Mouse (Mus musculus) ovary, adult 2 months (tissue): ENCODE measurements around the gene Sun2. TPM values are rescaled to one million over a fixed set of nuclear protein-coding genes. Genes with fewer than 3 reads are reported as not detected.

Experiments
- polyA plus RNA-seq: library from polyadenylated mRNA; depleted of rRNA; stranded (reverse); fragments of >200 nt; gene quantifications from 2 replicates; pipeline ENCODE4 v1.2.3, GENCODE M21; 2012; rRNA removed

The Sun2 gene
- 58.9 and 61.5 TPM in 2 replicates for polyA plus RNA-seq

DNA sequence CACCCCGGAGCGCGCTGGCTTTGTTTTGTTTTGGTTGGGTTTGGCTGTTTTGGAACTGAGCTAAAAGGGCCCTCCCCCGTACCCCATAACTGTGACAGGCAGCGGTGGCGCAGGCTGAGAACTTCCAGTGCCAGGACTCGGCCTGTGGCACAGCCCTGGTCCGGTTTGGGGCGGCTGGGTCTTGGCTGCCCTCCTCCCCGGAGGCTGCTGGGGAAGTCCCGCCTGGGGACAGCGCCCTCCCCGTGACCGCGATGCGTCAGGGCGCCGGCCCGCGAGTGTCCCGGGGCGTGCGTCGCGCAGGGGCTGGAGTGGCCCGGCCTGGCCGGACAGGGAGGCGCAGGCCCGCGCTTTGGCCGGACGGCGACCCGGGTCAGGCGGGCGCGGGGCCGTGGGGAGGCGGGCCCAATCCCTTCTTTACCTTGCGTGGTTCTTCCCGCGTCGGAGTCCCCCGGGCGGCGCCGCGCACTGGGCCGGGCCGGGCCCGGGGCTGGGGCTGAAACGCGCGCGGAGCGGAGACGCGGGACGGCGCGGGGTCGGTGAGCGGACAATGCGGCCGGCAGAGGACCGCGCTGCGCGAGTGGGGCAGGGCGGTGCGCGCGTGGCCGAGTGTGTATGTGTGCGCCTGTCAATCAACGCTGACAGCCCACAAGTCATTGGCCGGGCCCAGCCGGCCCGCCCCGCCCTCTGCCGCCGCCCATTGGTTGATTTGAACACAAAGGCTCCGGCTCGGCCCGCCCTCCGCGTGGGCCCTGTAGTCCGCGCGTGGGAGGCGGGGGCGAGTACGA lies at the start of gene Sun2:
Gene Sun2, minus strand, starts transcription at position 616 of the 785 bp plus-strand sequence.

GRCm38 (mm10) chr15:79777749-79778148 lies 35.4 kb upstream of the Sun2 start, which contains the start of gene Dnal4:
Gene Dnal4, minus strand, starts transcription at chr15:79777849.

GRCm38 (mm10) chr15:79690426-79691022 lies 51.8 kb downstream of the Sun2 start, which contains the start of gene Gtpbp1:
Gene Gtpbp1, plus strand, starts transcription at chr15:79690845.

DNA sequence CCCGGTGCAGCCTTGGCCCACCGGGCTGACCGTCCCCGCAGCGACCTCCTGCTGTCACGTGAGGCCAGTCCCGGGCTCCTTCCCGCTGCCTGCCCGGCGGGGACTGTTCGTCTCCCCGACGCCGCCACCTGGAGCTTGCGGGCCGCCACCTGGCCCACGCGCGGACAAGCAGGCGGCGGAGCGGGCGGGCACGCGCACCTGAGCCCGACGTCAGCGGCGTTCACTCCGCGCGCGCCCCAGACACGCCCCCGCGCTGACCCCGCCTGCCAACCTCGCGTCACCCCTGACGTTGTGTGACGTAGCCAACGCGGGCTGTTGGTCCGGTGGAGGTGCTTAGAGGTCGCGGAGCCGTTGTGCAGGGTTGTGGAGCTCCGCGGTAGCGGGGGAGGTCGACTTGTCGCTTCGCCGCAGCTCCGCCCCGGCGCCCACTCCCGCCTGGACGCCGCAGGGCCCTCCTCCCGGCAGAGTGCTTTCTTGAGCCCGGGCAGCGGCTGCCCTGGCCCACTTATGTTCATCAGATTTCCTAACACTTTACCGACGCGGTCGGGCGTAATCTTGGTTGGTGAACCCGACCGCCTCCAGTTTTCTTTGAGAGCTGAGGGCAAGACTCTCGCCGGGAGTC lies 54.6 kb downstream of the Sun2 start, which contains the start of gene Josd1:
Gene Josd1, minus strand, starts transcription at position 274 of the 622 bp plus-strand sequence.

Other genes with a start within 250 kb of the Sun2 start
- 0.26 and 0.33 TPM in 2 replicates for gene Kcnj4, start 237.3 kb downstream of the Sun2 start, polyA plus RNA-seq
- 37.3 and 39.4 TPM in 2 replicates for gene Kdelr3, start 226.1 kb downstream of the Sun2 start, polyA plus RNA-seq
- 403 and 414 TPM in 2 replicates for gene Ddx17, start 195.8 kb downstream of the Sun2 start, polyA plus RNA-seq
- 0.21 and 0.28 TPM in 2 replicates for gene Dmc1, start 137.4 kb downstream of the Sun2 start, polyA plus RNA-seq
- gene Fam227a, start 83.6 kb downstream of the Sun2 start, polyA plus RNA-seq, result 2.0 and 2.2 TPM in 2 replicates
- gene Cby1, start 83.3 kb downstream of the Sun2 start, polyA plus RNA-seq, result 7.0 and 9.9 TPM in 2 replicates
- gene Tomm22, start 71.7 kb downstream of the Sun2 start, polyA plus RNA-seq, result 22.7 and 23.0 TPM in 2 replicates
- 48.7 and 57.4 TPM in 2 replicates for gene Josd1, start 54.6 kb downstream of the Sun2 start, polyA plus RNA-seq
- gene Gtpbp1, start 51.7 kb downstream of the Sun2 start, polyA plus RNA-seq, result 43.0 and 45.0 TPM in 2 replicates
- gene Dnal4, start 35.3 kb upstream of the Sun2 start, polyA plus RNA-seq, result 44.1 and 58.8 TPM in 2 replicates
- gene Nptxr, start 62.2 kb upstream of the Sun2 start, polyA plus RNA-seq, result 6.4 and 7.0 TPM in 2 replicates
- 0.75 and 10.2 TPM in 2 replicates for gene Npcd, start 91.7 kb upstream of the Sun2 start, polyA plus RNA-seq
- gene Cbx6, start 92.2 kb upstream of the Sun2 start, polyA plus RNA-seq, result 174 and 177 TPM in 2 replicates
- gene Apobec3, start 149.1 kb upstream of the Sun2 start, polyA plus RNA-seq, result 23.8 and 30.9 TPM in 2 replicates
- gene Cbx7, start 228.6 kb upstream of the Sun2 start, polyA plus RNA-seq, result 30.4 and 38.6 TPM in 2 replicates